Mouse (Mus musculus) ovary, adult 2 months (tissue): ENCODE data around the gene Adam12. TPM values are rescaled to one million over a fixed set of nuclear protein-coding genes. Genes with fewer than 3 reads are reported as not detected.

ENCODE experiments used
- polyA plus RNA-seq: library from polyadenylated mRNA; depleted of rRNA; stranded (reverse); fragments of >200 nt; gene quantifications from 2 replicates; pipeline ENCODE4 v1.2.3, GENCODE M21; 2012; rRNA removed

The Adam12 gene
- 10.2 and 13.4 TPM in 2 replicates for polyA plus RNA-seq

DNA sequence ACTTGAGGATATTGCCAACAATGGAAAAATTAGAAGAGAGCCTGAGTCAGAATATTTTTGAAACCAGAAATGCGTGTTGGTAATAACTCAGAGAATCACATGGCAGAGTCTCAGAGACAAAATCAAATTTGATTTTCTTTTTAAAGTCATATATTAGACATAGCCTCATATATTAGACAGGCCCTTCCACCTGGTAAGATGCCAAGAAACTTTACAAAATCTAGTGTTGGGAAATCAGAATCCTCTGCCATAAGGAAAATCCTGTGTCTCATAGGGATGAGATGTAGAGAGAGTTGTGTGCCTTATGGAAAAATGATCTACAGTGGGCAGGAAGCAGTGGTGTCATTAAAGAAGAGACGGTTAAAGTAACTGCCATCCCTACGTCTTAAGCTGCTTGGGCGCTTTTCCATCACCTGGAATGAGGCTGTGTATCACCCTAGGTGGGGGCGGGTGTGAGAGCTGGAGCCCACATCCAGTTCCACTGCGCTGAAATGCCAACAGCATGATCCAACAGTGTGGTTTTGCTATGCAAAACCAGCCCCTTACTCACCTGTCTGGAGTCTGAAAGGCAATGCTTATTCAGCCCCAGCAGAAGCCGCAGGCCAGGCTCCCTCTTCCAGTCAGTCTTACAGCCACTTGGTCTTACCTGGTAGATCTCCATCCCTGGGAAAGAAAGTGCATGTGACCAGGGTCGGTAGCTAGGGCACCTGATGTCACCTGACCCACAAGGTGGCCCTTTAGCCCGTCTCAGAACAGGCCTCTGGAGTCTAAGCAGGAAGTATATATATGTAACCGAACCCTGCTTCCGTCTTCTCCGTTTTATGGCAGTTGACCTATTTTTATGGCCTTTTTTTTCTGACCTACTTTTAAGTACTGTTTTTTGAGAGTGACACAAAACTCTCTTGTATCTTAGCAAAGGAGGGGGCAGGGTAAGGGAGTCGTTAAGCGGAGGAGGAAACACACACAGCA lies at the start of gene Adam12:
Gene Adam12, minus strand, starts transcription at position 769 of the 969 bp plus-strand sequence.

Other genes starting within 250 kb of the Adam12 start
- 1.6 and 2.3 TPM in 2 replicates for gene D7Ertd443e, start 153.5 kb upstream of the Adam12 start, polyA plus RNA-seq